Mouse (Mus musculus) heart, postnatal 14 days (tissue): Measurements from ENCODE around the gene Ssbp2. TPM values are rescaled to one million over a fixed set of nuclear protein-coding genes. Genes with fewer than 3 reads are reported as not detected.
A peak's percentile ranks its signal among the peaks of the same experiment; 100 is the strongest.

Experiments used
- DNase-seq, 2 experiments: peaks; one replicate each; pipeline ENCODE4 v3.0.0; 2021 to 2022
- intact Hi-C: fragments of 180-260 bp; cut with DNase I; formaldehyde crosslinking; loops from one replicate; pipeline ENCODE4 v1.15.1; 2025
- total RNA-seq, 2 experiments: library from RNA; stranded (reverse); gene quantifications; 2 replicates each; pipeline ENCODE4 v1.2.3; 2021

Gene Ssbp2
- total RNA-seq, 2 experiments from 2014 or later, result 50.5 to 51.9 TPM

DNA sequence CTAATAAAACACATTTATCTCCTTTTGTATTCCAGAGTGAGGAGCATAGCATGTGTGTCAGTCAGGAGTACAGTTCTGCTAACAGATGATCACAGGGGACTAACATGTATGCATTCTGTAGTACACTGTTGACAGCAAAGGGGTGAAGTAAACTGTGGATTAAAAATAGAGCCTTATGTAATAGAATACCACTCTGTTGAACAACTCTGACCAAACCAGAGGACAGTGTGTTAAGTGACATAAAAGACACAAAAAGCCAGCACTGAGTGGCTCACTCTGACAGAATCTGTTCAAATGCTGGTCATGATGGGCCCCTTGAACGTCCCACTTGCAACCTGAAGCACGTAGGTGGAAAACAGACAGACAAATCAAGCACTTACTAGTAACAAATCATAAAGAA lies 235.3 kb downstream of the Ssbp2 start:
- intact Hi-C loops, result loop anchor here (10.0 kb wide), 1 partner anchor 731 kb away; no protein-coding TSS in a partner anchor
- DNase-seq, result no peak

DNA sequence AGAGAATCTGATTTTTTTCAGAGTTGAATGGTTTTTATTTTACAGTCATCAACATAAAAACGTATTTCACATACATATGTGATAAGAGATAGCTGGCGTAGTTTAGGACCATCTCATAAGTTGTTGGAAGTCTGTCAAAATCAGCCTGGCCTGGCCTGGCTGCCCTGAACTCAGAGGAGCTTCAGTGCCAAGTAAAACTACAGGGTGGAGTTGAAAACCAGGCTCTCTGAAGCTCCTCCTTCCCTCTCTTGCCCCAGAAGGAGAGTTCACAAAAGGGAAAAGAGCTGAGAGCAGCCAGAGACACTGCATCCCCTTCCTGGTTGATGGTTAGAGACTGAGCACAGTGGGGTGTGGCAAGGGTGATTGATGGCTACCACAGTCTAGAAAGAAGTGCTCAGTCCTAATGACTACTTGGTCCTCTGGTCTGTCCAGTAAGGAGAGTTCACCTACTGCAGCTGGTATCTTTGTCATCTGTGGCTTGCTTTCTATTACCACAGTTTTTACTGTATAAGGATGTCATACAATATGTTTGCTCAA lies 236.1 kb downstream of the Ssbp2 start:
- DNase-seq, result peak in 1 of 2 experiments; percentile 14
- intact Hi-C loops, result loop anchor here (10.0 kb wide), 1 partner anchor 731 kb away; no protein-coding TSS in a partner anchor

- peak in 1 of 2 experiments; percentile 54 for DNase-seq
- intact Hi-C loops, result loop anchor here (10.0 kb wide), 1 partner anchor 732 kb away; no protein-coding TSS in a partner anchor
Observed at GRCm38 (mm10) chr13:91697011-91697410, 236.9 kb downstream of the Ssbp2 start.

DNA sequence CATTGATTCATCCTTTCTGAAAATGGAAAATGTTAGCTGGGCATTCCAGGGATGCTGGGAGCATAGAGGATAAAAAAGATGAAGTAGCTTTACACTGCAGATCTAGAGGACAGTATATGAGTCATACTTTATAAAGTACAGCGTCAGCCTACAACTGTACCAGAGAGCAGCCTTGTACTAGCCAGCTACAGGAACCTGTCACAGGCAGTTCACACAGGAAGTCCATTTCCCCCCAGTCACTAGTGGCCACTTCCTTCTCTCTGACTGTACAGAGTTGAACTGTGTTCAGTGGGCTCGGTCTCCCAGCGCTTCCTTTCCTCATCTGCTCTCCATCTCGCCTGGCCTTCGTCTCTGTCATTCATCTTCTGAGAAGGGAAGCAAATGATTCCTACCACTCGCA lies 242.3 kb downstream of the Ssbp2 start:
- DNase-seq, result no peak
- intact Hi-C loops, result no loop called here

- DNase-seq, result no peak
- intact Hi-C loops, result no loop called here
Observed at GRCm38 (mm10) chr13:91719487-91719886, 259.4 kb downstream of the Ssbp2 start.

GRCm38 (mm10) chr13:91723108-91723735 lies 263.1 kb downstream of the Ssbp2 start:
- no peak for DNase-seq
- intact Hi-C loops, result no loop called here

- intact Hi-C loops, result no loop called here
- no peak for DNase-seq
Observed at GRCm38 (mm10) chr13:91723736-91724119, 263.6 kb downstream of the Ssbp2 start.

- intact Hi-C loops, result no loop called here
Observed at GRCm38 (mm10) chr13:91724211-91724610, 264.1 kb downstream of the Ssbp2 start.

GRCm38 (mm10) chr13:91725130-91725529 lies 265.0 kb downstream of the Ssbp2 start:
- intact Hi-C loops, result no loop called here
- no peak for DNase-seq

More at GRCm38 (mm10) chr13:91724211-91724610, 264.1 kb downstream of the Ssbp2 start:
- DNase-seq, result no peak

- intact Hi-C loops, result no loop called here
- DNase-seq, result no peak
Observed at GRCm38 (mm10) chr13:91727899-91728298, 267.8 kb downstream of the Ssbp2 start.

DNA sequence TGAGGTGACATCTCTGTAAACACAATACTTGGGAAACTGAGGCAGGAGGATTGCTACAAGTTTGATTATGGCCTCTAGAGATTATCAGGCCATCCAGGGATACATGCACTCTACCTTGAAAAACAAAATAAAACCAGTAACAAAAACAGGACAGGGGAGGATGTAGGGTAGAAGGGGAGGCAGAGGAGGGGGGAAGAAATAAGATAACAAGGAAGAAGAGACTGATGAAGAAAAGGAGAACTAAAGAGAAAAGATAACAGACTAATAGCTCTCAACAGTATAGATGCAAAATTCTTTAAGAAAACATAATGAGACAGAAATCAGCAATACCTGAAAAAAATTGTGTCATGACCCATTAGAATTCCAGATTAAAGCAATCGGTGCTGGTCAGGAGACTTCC lies 277.1 kb downstream of the Ssbp2 start:
- DNase-seq, result no peak
- intact Hi-C loops, result no loop called here

- intact Hi-C loops, result no loop called here
- no peak for DNase-seq
Observed at GRCm38 (mm10) chr13:91740851-91741250, 280.8 kb downstream of the Ssbp2 start.

DNA sequence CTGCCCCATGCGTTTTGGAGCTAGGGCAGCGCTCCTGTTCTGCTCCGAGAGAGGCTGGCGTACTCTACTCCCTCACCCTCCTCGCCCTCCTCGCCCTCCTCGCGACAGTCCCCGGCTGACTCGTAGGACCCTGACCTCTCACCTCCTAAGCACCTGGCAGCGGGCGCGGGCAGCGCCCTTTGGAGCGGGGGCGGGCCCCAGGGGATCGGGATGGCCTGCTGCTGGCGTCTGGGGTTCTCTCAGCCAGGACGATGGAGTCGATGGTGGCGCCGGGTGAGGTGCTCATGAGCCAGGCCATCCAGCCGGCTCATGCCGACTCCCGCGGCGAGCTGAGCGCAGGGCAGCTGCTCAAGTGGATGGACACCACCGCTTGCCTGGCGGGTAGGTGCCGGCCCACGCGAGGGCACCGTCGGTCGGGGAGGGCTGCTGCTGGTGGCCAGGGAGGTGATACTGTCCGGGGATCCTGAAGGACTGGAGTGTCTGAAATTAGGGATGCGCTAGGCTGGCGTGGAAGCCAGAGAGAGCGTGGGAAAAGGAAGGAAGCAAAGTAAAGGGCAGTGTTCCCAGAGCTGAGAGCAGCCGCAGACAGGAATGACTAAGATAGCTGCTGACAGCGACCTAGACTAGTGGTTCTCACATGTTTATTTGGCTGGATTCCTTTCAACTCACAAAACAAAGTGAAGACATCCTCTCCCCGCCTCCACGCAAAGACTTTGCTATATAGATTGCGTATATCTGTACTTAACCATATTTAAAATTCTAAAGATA lies 281.4 kb downstream of the Ssbp2 start, which contains the start of gene Acot12:
TSS of gene Acot12 (plus strand) at position 233 of the 768 bp plus-strand sequence.
- intact Hi-C loops, result no loop called here
- peak; percentile 28 to 39 for DNase-seq

DNA sequence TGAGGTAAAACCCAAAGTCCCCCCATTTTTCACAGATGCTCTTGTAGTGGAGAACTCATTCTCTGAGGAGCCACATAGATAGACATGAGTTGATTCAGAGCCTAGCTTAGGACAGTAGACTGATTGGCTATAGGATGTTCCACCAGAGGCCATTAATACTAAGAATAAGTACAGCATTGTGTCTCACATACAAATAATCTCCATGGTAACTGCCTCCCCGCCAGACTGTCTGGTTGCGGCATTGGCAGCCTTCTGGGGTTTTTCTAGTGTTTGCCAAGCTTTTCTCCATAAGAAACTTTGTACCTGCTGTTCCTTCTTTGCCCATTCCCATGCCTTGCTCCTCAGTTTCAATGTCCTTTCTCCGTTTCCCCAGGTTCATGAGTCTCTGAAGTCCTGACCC lies 283.1 kb downstream of the Ssbp2 start:
- intact Hi-C loops, result no loop called here
- no peak for DNase-seq

GRCm38 (mm10) chr13:91746470-91746869 lies 286.4 kb downstream of the Ssbp2 start:
- no peak for DNase-seq
- intact Hi-C loops, result no loop called here

- no peak for DNase-seq
- intact Hi-C loops, result no loop called here
Observed at GRCm38 (mm10) chr13:91748401-91748800, 288.3 kb downstream of the Ssbp2 start.

- intact Hi-C loops, result no loop called here
- no peak for DNase-seq
Observed at GRCm38 (mm10) chr13:91749981-91750380, 289.9 kb downstream of the Ssbp2 start.
